Mouse (Mus musculus) kidney, postnatal 0 days (tissue): ENCODE measurements around the gene Pon3. TPM values are rescaled to one million over a fixed set of nuclear protein-coding genes. Genes with fewer than 3 reads are reported as not detected.
A peak's percentile ranks its signal among the peaks of the same experiment; 100 is the strongest.

Experiments
- ATAC-seq: fragments of 200-750 bp; cut with Nextera tagmentation; replicated peaks from 2 replicates; pipeline ENCODE4 v1.8.0; 2017; ENCODE audit warnings: low read depth, moderate number of reproducible peaks, moderate TSS enrichment, moderate library complexity; ENCODE audit not compliant: low FRiP score
- DNase-seq: peaks from one replicate; pipeline ENCODE4 v3.0.0-alpha.2; 2016; ENCODE audit warnings: low spot score
- H3K27ac ChIP-seq: fragments of 300-500 bp; sonication (generic); 2 replicates; pipeline ENCODE4 v1.5.1; 2014; ENCODE audit warnings: mild to moderate bottlenecking
- H3K27me3 ChIP-seq: fragments of 300-500 bp; sonication (generic); 2 replicates; pipeline ENCODE4 v1.6.1; 2014; ENCODE audit warnings: low read length, mixed read lengths; ENCODE audit not compliant: insufficient read depth
- H3K36me3 ChIP-seq: fragments of 300-500 bp; sonication (generic); 2 replicates; pipeline ENCODE4 v1.6.1; 2014; ENCODE audit warnings: low read length, mixed read lengths; ENCODE audit not compliant: insufficient read depth
- H3K4me1 ChIP-seq: fragments of 300-500 bp; sonication (generic); replicated peaks from 2 replicates; pipeline ENCODE4 v1.6.1; 2014; ENCODE audit warnings: antibody characterized with exemption, low read length, mixed read lengths; ENCODE audit not compliant: insufficient read depth
- H3K4me2 ChIP-seq: fragments of 300-500 bp; sonication (generic); 2 replicates; pipeline ENCODE4 v1.6.1; 2014; ENCODE audit warnings: mild to moderate bottlenecking, low read length, moderate library complexity, mixed read lengths
- H3K4me3 ChIP-seq: fragments of 300-500 bp; sonication (generic); replicated peaks from 2 replicates; pipeline ENCODE4 v1.5.1; 2014; ENCODE audit warnings: low read depth, low read length
- H3K9ac ChIP-seq: fragments of 300-500 bp; sonication (generic); 2 replicates; pipeline ENCODE4 v1.6.1; 2014; ENCODE audit warnings: low read depth, low read length
- H3K9me3 ChIP-seq: fragments of 300-500 bp; sonication (generic); replicated peaks from 2 replicates; pipeline ENCODE4 v1.6.1; 2016; ENCODE audit warnings: low read length, inconsistent platforms, mixed read lengths
- CTCF ChIP-seq: IDR thresholded peaks from 2 replicates; pipeline ENCODE4 v1.5.1; 2016; ENCODE audit warnings: antibody characterized with exemption, low read depth, mild to moderate bottlenecking, moderate library complexity
- WGBS: fragments of 180-500 bp; shearing (Covaris S2); extraction: QIAGEN DNeasy Blood & Tissue Kit; methylation state at CpG from one replicate; pipeline ENCODE4 v1.1.7; 2014; 5-methylcytosine and 5-hydroxymethylcytosine counted together
- polyA plus RNA-seq: library from polyadenylated mRNA; unstranded; fragments of >200 nt; fragmentation: Nextera tagmentation; extraction: Ambion mirVana; gene quantifications from 2 replicates; pipeline ENCODE4 v1.2.1, GENCODE M21; 2015

Gene Pon3
- polyA plus RNA-seq, 1 experiment from 2014 or later, result 13.1 TPM

DNA sequence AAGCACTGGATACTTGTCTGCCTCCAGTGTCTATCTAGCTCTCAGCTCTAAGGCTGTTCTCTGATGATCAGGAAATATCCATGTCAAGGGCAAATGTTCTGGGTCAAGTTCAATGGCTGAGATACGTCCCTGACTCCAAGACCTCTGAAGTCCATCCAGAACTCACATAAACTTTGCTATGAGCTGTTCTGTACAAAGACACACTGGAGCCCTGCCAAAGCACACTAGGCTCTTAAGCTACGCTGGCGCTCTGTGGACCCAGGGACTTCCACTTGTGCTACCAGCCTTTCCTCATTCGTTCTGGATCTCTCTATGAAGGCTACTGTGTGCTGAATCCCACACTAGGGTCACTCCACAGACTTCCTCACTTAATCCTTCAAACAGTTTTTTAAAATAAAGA lies 66.6 kb downstream of the Pon3 start:
- no peak overlapping the region for H3K4me3 ChIP-seq
- no peaks in the 10 kb centered on the region for H3K36me3 ChIP-seq
- ATAC-seq (no peak), DNase-seq (peak; percentile 60)
- no peaks in the 10 kb centered on the region for H3K4me1 ChIP-seq
- no peaks in the 10 kb centered on the region for H3K9me3 ChIP-seq
- H3K4me2 ChIP-seq, result no peak overlapping the region
- no peaks in the 10 kb centered on the region for H3K27me3 ChIP-seq
- no peak overlapping the region for H3K27ac ChIP-seq
- no peak overlapping the region for H3K9ac ChIP-seq
- 49% methylated on average over 4 of the region's 4 CpGs for WGBS
- no peak for TF ChIP-seq CTCF

- Histone ChIP-seq H3K4me1 (no peaks in the 10 kb centered on the region), H3K27me3 (no peaks in the 10 kb centered on the region), H3K4me2 (no peak overlapping the region), H3K9me3 (no peaks in the 10 kb centered on the region), H3K9ac (no peak overlapping the region), H3K27ac (no peak overlapping the region), H3K36me3 (no peaks in the 10 kb centered on the region), H3K4me3 (no peak overlapping the region)
- no peak for TF ChIP-seq CTCF
- DNase-seq (no peak), ATAC-seq (no peak)
- 31% methylated on average over 6 of the region's 6 CpGs for WGBS
These were observed 67.1 kb downstream of the Pon3 start for GRCm38 (mm10) chr6:5188938-5189337.

DNA sequence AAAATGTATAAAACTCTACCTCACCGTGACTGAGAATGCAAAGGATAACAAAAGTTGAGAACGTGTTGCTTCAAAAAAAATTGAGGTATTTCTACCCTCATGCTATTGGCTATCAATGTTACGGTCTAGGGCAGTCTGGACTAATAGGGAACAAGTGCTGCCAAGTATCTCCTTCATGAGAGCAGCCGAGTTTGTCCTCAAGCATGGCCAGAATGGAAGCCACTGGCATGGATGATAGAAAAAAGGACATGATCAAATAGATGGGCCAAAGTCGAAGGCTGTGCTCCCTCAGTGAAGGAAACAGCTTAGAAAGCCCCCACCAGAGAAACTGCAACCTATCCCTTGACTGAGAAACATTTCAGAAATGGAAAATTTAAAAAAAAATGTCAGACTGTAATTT lies 68.0 kb downstream of the Pon3 start:
- H3K27me3 ChIP-seq, result no peaks in the 10 kb centered on the region
- H3K4me1 ChIP-seq, result no peaks in the 10 kb centered on the region
- no peak for DNase-seq
- no peak overlapping the region for H3K4me3 ChIP-seq
- no peak overlapping the region for H3K9ac ChIP-seq
- H3K27ac ChIP-seq, result no peak overlapping the region
- WGBS, result 77% methylated on average over 5 of the region's 5 CpGs
- no peaks in the 10 kb centered on the region for H3K9me3 ChIP-seq
- no peaks in the 10 kb centered on the region for H3K36me3 ChIP-seq
- no peak for ATAC-seq
- TF ChIP-seq CTCF, result no peak
- H3K4me2 ChIP-seq, result no peak overlapping the region

- H3K27me3 ChIP-seq, result no peaks in the 10 kb centered on the region
- no peak overlapping the region for H3K27ac ChIP-seq
- no peaks in the 10 kb centered on the region for H3K36me3 ChIP-seq
- 79% methylated on average over 6 of the region's 6 CpGs for WGBS
- H3K4me1 ChIP-seq, result no peaks in the 10 kb centered on the region
- H3K9ac ChIP-seq, result no peak overlapping the region
- no peak overlapping the region for H3K4me2 ChIP-seq
- ATAC-seq, result no peak
- DNase-seq, result no peak
- no peaks in the 10 kb centered on the region for H3K9me3 ChIP-seq
- no peak overlapping the region for H3K4me3 ChIP-seq
- no peak for TF ChIP-seq CTCF
These were observed 68.5 kb downstream of the Pon3 start for GRCm38 (mm10) chr6:5187586-5187985.

GRCm38 (mm10) chr6:5186229-5186950 lies 69.7 kb downstream of the Pon3 start:
- 82% methylated on average over 7 of the region's 7 CpGs for WGBS

GRCm38 (mm10) chr6:5180645-5181044 lies 75.4 kb downstream of the Pon3 start:
- H3K9me3 ChIP-seq, result no peaks in the 10 kb centered on the region
- DNase-seq (no peak), ATAC-seq (no peak)
- no peaks in the 10 kb centered on the region for H3K27me3 ChIP-seq
- no peak for TF ChIP-seq CTCF
- no peak overlapping the region for H3K4me2 ChIP-seq
- WGBS, result 64% methylated on average over 5 of the region's 5 CpGs
- no peak overlapping the region for H3K4me3 ChIP-seq
- no peak overlapping the region for H3K27ac ChIP-seq
- H3K36me3 ChIP-seq, result no peaks in the 10 kb centered on the region
- H3K9ac ChIP-seq, result no peak overlapping the region
- H3K4me1 ChIP-seq, result no peaks in the 10 kb centered on the region

More at GRCm38 (mm10) chr6:5186229-5186950, 69.7 kb downstream of the Pon3 start:
- Histone ChIP-seq H3K4me1 (no peaks in the 10 kb centered on the region), H3K4me3 (no peak overlapping the region), H3K9ac (no peak overlapping the region), H3K27ac (no peak overlapping the region), H3K36me3 (no peaks in the 10 kb centered on the region), H3K27me3 (no peaks in the 10 kb centered on the region), H3K9me3 (no peaks in the 10 kb centered on the region), H3K4me2 (no peak overlapping the region)
- DNase-seq (no peak), ATAC-seq (no peak)
- TF ChIP-seq CTCF, result no peak

GRCm38 (mm10) chr6:5179189-5179588 lies 76.9 kb downstream of the Pon3 start:
- no peak for DNase-seq
- 87% methylated on average over 6 of the region's 6 CpGs for WGBS
- TF ChIP-seq CTCF, result no peak

More at GRCm38 (mm10) chr6:5179189-5179588, 76.9 kb downstream of the Pon3 start:
- Histone ChIP-seq H3K4me2 (no peak overlapping the region), H3K4me1 (no peaks in the 10 kb centered on the region), H3K27me3 (no peaks in the 10 kb centered on the region), H3K9me3 (no peaks in the 10 kb centered on the region), H3K4me3 (no peak overlapping the region), H3K36me3 (no peaks in the 10 kb centered on the region), H3K9ac (no peak overlapping the region), H3K27ac (no peak overlapping the region)
- ATAC-seq, result no peak
